Mouse (Mus musculus) embryonic stem cell, embryonic (primary cell): ENCODE measurements around the gene Alpl.

Source experiments
- CTCF ChIA-PET, 4 experiments: fragments of 300-600 bp in 2 of 4; fragments of 350-600 bp in 2 of 4; sonication (Branson Sonifier 250); formaldehyde crosslinking; loops; one replicate each; lab custom pipeline; 2022; ENCODE audit warnings: inconsistent platforms in 2 of 4; lab: Charles Lee
- POLR2A ChIA-PET, 4 experiments: fragments of 300-600 bp in 2 of 4; fragments of 350-600 bp in 2 of 4; sonication (Branson Sonifier 250); formaldehyde crosslinking; loops; one replicate each; lab custom pipeline; 2022; ENCODE audit warnings: antibody characterized with exemption in 4 of 4, inconsistent platforms in 1 of 4; lab: Charles Lee

Gene Alpl

GRCm38 (mm10) chr4:137726739-137727505 lies 69.3 kb downstream of the Alpl start:
- CTCF ChIA-PET, result interaction anchor here (0.7 to 5.1 kb wide), 16 partner anchors 9 to 237 kb away, joined by 3 to 48 read pairs (median 4); no protein-coding TSS in a partner anchor
- POLR2A ChIA-PET, result interaction anchor here in 2 of 4 experiments (0.7 to 4.8 kb wide), 15 partner anchors 8 to 202 kb away, joined by 3 to 28 read pairs (median 3); no protein-coding TSS in a partner anchor

GRCm38 (mm10) chr4:137725541-137726145 lies 70.5 kb downstream of the Alpl start:
- CTCF ChIA-PET, result interaction anchor here (0.5 to 3.4 kb wide), 56 partner anchors 10 to 1348 kb away, joined by 3 to 44 read pairs (median 5); partner anchors contain the start of gene Ece1 (in 1 of the 4)

GRCm38 (mm10) chr4:137724766-137725165 lies 71.4 kb downstream of the Alpl start:
- POLR2A ChIA-PET, result interaction anchor here in 3 of 4 experiments (0.5 to 1.8 kb wide), 8 partner anchors 43 to 139 kb away, joined by 3 to 7 read pairs (median 4); no protein-coding TSS in a partner anchor
- CTCF ChIA-PET, result interaction anchor here (0.5 to 3.4 kb wide), 80 partner anchors 9 to 755 kb away, joined by 3 to 44 read pairs (median 4); partner anchors contain the start of gene Ece1 (in 2 of the 4)

More at GRCm38 (mm10) chr4:137725541-137726145, 70.5 kb downstream of the Alpl start:
- POLR2A ChIA-PET, result interaction anchor here in 3 of 4 experiments (0.6 to 1.6 kb wide), 14 partner anchors 8 to 711 kb away, joined by 3 to 7 read pairs (median 4); no protein-coding TSS in a partner anchor

GRCm38 (mm10) chr4:137724212-137724611 lies 72.0 kb downstream of the Alpl start:
- ChIA-PET POLR2A (interaction anchor here in 2 of 4 experiments (0.5 to 1.8 kb wide), 8 partner anchors 12 to 161 kb away, joined by 3 to 7 read pairs (median 4); no protein-coding TSS in a partner anchor), CTCF (interaction anchor here (0.5 to 3.4 kb wide), 69 partner anchors 9 to 430 kb away, joined by 3 to 44 read pairs (median 4); partner anchors contain the start of gene Ece1 (in 2 of the 4))

GRCm38 (mm10) chr4:137723527-137723926 lies 72.7 kb downstream of the Alpl start:
- POLR2A ChIA-PET, result interaction anchor here in 2 of 4 experiments (0.9 to 2.1 kb wide), 6 partner anchors 13 to 112 kb away, joined by 3 to 7 read pairs (median 5); no protein-coding TSS in a partner anchor
- CTCF ChIA-PET, result interaction anchor here (0.5 to 3.4 kb wide), 40 partner anchors 8 to 431 kb away, joined by 3 to 44 read pairs (median 4); partner anchors contain the start of gene Ece1 (in 1 of the 4)

GRCm38 (mm10) chr4:137722692-137723427 lies 73.3 kb downstream of the Alpl start:
- ChIA-PET POLR2A (interaction anchor here in 2 of 4 experiments (0.7 to 4.2 kb wide), 8 partner anchors 10 to 113 kb away, joined by 3 to 23 read pairs (median 4); no protein-coding TSS in a partner anchor), CTCF (interaction anchor here (0.6 to 4.6 kb wide), 41 partner anchors 9 to 414 kb away, joined by 3 to 27 read pairs (median 4); partner anchors contain the start of gene Hspg2 (in 1 of the 4))

GRCm38 (mm10) chr4:137722230-137722629 lies 74.0 kb downstream of the Alpl start:
- ChIA-PET POLR2A (interaction anchor here in 2 of 4 experiments (0.5 to 4.2 kb wide), 8 partner anchors 9 to 173 kb away, joined by 3 to 23 read pairs (median 3); no protein-coding TSS in a partner anchor), CTCF (interaction anchor here (0.5 to 4.6 kb wide), 40 partner anchors 8 to 414 kb away, joined by 3 to 27 read pairs (median 4); partner anchors contain the start of gene Hspg2 (in 1 of the 4))

- ChIA-PET CTCF (interaction anchor here (0.5 to 4.6 kb wide), 12 partner anchors 15 to 413 kb away, joined by 3 to 27 read pairs (median 4); no protein-coding TSS in a partner anchor), POLR2A (interaction anchor here in 3 of 4 experiments (0.5 to 4.2 kb wide), 7 partner anchors 14 to 172 kb away, joined by 3 to 23 read pairs (median 4); no protein-coding TSS in a partner anchor)
Observed at GRCm38 (mm10) chr4:137721563-137721962, 74.6 kb downstream of the Alpl start.

- CTCF ChIA-PET, result interaction anchor here (0.5 to 4.6 kb wide), 34 partner anchors 9 to 825 kb away, joined by 3 to 27 read pairs (median 5); no protein-coding TSS in a partner anchor
- POLR2A ChIA-PET, result interaction anchor here in 3 of 4 experiments (0.6 to 4.4 kb wide), 42 partner anchors 9 to 999 kb away, joined by 3 to 23 read pairs (median 4); partner anchors contain the start of gene Usp48 (in 2 of the 3)
Observed at GRCm38 (mm10) chr4:137719378-137720077, 76.7 kb downstream of the Alpl start.

GRCm38 (mm10) chr4:137717671-137718070 lies 78.5 kb downstream of the Alpl start:
- CTCF ChIA-PET, result interaction anchor here in 2 of 4 experiments (0.6 to 2.7 kb wide), 8 partner anchors 10 to 228 kb away, joined by 3 to 7 read pairs (median 3); no protein-coding TSS in a partner anchor
- POLR2A ChIA-PET, result interaction anchor here in 3 of 4 experiments (0.5 to 4.4 kb wide), 22 partner anchors 8 to 211 kb away, joined by 3 to 20 read pairs (median 4); partner anchors contain the start of genes Rap1gap (in 1 of the 3) and Usp48 (in 1 of the 3)

- ChIA-PET POLR2A (interaction anchor here in 3 of 4 experiments (0.6 to 4.4 kb wide), 19 partner anchors 9 to 1916 kb away, joined by 3 to 20 read pairs (median 5); partner anchors contain the start of genes Rap1gap (in 1 of the 3) and Usp48 (in 1 of the 3)), CTCF (interaction anchor here in 2 of 4 experiments (0.5 to 2.7 kb wide), 6 partner anchors 20 to 229 kb away, joined by 3 to 7 read pairs (median 4); no protein-coding TSS in a partner anchor)
Observed at GRCm38 (mm10) chr4:137717005-137717404, 79.2 kb downstream of the Alpl start.

- POLR2A ChIA-PET, result interaction anchor here in 1 of 4 experiments (1.0 kb wide), 1 partner anchor 8 kb away, joined by 3 read pairs; no protein-coding TSS in a partner anchor
Observed at GRCm38 (mm10) chr4:137714020-137714624, 82.1 kb downstream of the Alpl start.

GRCm38 (mm10) chr4:137712963-137713362 lies 83.2 kb downstream of the Alpl start:
- ChIA-PET CTCF (interaction anchor here in 3 of 4 experiments (0.5 to 2.3 kb wide), 7 partner anchors 10 to 256 kb away, joined by 3 to 5 read pairs (median 3); no protein-coding TSS in a partner anchor), POLR2A (interaction anchor here in 1 of 4 experiments (0.6 to 1.6 kb wide), 5 partner anchors 10 to 87 kb away, joined by 3 to 4 read pairs (median 3); no protein-coding TSS in a partner anchor)

More at GRCm38 (mm10) chr4:137714020-137714624, 82.1 kb downstream of the Alpl start:
- CTCF ChIA-PET, result interaction anchor here in 3 of 4 experiments (0.8 to 2.3 kb wide), 4 partner anchors 9 to 87 kb away, joined by 3 to 5 read pairs (median 3); no protein-coding TSS in a partner anchor

- POLR2A ChIA-PET, result interaction anchor here in 3 of 4 experiments (0.6 to 2.0 kb wide), 20 partner anchors 9 to 675 kb away, joined by 3 to 23 read pairs (median 3); partner anchors contain the start of genes Ece1 (in 1 of the 3) and Rap1gap (in 1 of the 3)
- CTCF ChIA-PET, result interaction anchor here (0.5 to 1.8 kb wide), 20 partner anchors 10 to 1447 kb away, joined by 3 to 16 read pairs (median 4); no protein-coding TSS in a partner anchor
Observed at GRCm38 (mm10) chr4:137707216-137707990, 88.8 kb downstream of the Alpl start.
